Mouse (Mus musculus): ENCODE measurements at regions not wholly inside any gene's neighbourhood (a gene's known extent, or its start where the extent isn't known, plus 50 kb on each side); places are given as distances from the start of the nearest gene placed in this dataset.

DNA sequence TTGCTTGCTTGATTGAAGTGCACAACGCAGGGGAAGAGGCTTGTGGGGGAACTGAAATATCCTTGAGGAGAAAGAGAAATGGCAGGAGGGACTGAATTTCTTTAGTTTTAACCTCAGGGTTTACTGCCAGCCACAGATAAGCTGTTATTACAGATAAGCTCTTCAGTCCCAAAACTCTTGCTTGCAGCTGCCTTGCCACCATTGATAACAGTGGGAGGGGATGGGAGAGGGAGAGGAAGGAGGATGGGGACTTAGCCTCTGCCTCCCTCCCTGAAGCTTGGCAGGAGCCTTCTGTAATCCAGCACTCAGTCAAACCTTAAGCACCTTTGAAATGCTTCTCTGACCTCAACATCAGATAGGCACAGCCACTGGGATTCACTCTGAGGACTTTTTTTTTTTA is 471.4 kb upstream of the Lsamp start:
- ChIA-PET POLR2A (no interaction called here), CTCF (no interaction called here)

DNA sequence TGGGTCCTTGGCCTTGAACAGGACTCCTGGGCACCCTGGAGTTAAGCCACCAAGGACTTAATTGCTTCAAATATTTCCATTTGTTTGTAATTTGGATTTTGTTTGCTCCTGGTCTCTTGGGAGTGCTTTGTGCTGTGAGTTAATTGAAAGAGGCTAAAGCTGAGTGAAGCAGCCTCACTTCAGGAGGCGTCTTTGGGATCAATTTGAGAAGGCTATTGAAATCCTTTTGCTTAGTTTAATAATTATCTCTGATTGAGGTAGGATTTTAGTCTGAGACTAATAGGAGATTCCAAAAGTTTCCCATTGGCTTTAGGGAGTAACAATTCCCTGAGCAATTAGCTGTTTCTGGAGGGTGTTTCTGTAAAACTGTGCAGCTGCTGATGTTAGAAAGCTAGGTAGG is 470.5 kb upstream of the Lsamp start:
- ChIA-PET POLR2A (no interaction called here), CTCF (no interaction called here)

DNA sequence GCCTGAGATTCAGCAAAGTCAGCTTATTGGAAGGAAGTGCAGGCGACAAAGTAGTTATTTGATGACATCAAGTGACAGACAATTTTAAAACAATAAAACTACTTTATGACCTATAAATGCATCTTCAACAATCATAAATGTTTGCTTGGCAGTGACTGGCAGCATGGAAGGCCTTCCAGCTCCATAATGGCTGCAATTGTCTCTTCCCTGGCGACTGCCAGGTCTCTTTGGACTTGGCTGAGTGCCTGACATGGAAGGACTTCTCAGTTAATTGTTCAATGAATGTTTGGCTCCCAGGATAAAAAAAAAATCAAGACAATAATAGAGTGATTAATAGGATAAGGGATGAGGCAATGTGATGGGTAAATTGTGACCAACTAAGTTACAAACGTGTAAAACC is 453.1 kb upstream of the Lsamp start:
- ChIA-PET CTCF (interaction anchor here in 1 of 4 experiments (0.7 kb wide), 1 partner anchor 12 kb away, joined by 3 read pairs; no protein-coding TSS in a partner anchor), POLR2A (no interaction called here)

DNA sequence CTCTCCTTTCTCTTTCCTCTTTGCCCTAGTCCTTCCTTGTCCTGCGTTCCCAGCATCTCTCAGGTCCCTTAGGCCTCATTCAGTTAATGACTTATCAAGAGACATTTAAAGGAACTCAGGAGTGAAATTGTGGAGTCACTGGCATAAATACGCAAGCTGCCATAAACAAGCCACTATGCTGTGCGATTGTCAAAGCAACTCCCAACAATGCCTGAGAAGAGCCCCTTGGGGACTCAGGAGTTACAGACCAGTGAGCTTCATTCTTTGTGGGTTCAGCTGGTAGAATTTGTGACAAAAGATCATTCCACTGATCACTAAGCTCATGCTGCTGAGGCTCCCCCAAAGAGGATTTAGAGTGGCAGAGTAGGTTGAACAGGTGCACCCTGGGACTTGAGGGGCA is 451.4 kb upstream of the Lsamp start:
- POLR2A ChIA-PET: no interaction called here
- CTCF ChIA-PET: no interaction called here

DNA sequence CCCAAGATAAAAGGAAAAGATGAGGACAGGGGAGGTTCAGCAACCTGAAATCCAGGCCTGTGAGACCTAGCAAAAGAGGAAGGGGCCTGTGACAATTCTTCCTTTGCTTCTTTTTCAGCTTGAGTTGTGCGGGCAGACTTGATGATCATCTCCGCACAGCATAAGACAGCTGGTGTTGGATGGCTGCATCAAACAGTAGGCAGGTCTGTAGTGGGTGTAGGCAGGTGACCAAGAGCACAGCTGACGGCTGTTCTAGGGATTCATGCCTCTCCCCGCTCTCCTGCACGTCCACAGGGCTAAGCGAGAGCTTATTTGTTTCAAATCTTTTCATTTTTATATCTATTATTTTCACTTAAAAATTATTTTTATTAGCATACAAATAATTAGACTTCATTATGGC is 450.8 kb upstream of the Lsamp start:
- CTCF ChIA-PET: no interaction called here
- POLR2A ChIA-PET: no interaction called here

DNA sequence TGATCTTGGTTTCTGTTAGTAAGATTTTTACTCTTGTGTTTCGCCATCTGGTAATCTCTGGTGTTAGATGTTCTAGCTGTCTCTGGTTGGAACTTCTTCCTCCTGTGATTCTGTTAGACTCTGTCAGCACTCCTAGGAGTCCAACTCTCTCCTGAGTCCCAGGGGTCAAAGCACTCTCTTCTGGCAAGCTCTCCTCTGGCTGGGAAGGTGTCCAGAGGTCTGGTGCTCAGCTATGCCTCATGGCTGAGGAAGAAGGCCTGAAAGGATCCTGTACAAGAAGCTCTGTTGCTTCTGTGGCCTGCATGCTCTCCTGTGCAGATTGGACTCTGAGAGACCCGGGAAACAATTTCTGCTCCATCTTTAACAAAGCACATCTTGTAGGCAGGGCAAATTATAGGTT is 430.8 kb upstream of the Lsamp start:
- ChIA-PET POLR2A (no interaction called here), CTCF (no interaction called here)

DNA sequence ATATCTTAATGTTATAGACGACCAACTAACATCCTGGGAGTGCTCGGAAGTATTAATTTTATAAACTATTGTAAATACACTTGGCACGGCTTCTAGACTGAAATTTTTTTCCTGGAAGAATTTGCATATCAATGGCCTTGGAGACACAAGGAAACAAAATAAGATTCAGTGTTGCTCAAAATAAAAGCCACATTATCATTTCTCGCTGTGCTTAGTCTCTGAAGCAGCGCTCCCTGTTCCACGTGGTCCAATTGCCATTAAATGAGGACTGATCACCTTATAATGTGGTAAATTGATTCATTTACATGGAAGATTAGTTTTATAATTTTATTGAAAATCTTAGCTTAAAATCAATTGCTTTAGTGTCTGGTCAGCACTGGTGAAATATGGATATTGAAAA is 407.5 kb upstream of the Lsamp start:
- ChIA-PET POLR2A (no interaction called here), CTCF (no interaction called here)

DNA sequence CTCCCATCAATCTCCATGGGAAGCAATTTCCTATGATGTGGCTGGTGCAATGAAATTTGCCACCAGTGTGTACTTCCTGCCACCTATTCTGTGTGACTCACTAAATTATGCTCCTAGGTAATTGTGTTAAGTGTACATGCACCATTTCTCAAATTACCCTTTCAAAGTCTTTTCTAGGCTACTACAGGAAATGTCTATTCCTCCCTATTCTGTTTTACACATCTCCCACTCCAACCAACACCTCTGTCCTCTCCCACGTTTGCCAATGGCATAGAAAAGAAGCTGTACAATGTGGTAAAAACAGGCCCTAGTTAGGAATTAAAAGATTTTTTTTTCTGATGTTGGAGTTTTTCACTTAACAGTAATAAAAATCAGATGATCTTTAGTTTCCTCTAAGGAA is 404.5 kb upstream of the Lsamp start:
- ChIA-PET CTCF (no interaction called here), POLR2A (no interaction called here)

Data from embryonic stem cell, embryonic (primary cell).